Mouse (Mus musculus) cerebellum, adult 2 months (tissue): ENCODE results near the gene Cilp. TPM values are rescaled to one million over a fixed set of nuclear protein-coding genes. Genes with fewer than 3 reads are reported as not detected.

Experiments used
- DNase-seq, 2 experiments: peaks; one replicate each; pipeline ENCODE4 v3.0.0; 2021
- H3K27ac ChIP-seq: fragments of 200-500 bp; 2 replicates; pipeline ENCODE4 v1.5.1; 2012; ENCODE audit warnings: low read length, control low read depth, inconsistent platforms; ENCODE audit not compliant: insufficient read depth
- H3K27me3 ChIP-seq: fragments of 200-500 bp; 2 replicates; pipeline ENCODE4 v1.6.1; 2012; ENCODE audit warnings: inconsistent platforms, mild to moderate bottlenecking, low read length, moderate library complexity; ENCODE audit not compliant: control insufficient read depth, insufficient read depth
- H3K4me1 ChIP-seq: fragments of 200-500 bp; 2 replicates; pipeline ENCODE4 v1.6.1; 2011; ENCODE audit warnings: low read length; ENCODE audit not compliant: control insufficient read depth, insufficient read depth
- H3K4me3 ChIP-seq: fragments of 200-500 bp; replicated peaks from 2 replicates; pipeline ENCODE3; 2011; ENCODE audit warnings: mild to moderate bottlenecking, low read depth, low read length, control low read depth; ENCODE audit not compliant: insufficient read depth
- CTCF ChIP-seq: fragments of 200-500 bp; IDR thresholded peaks from 2 replicates; pipeline ENCODE4 v1.5.1; 2011; ENCODE audit warnings: low read depth, mild to moderate bottlenecking, control low read depth, low read length, moderate library complexity, borderline replicate concordance; ENCODE audit not compliant: insufficient read depth
- POLR2A ChIP-seq: fragments of 200-500 bp; IDR thresholded peaks from 2 replicates; pipeline ENCODE4 v1.6.1; 2011; ENCODE audit warnings: low read length, control low read depth, borderline replicate concordance; ENCODE audit not compliant: insufficient read depth
- WGBS: fragments of 180-500 bp; shearing (Covaris S2); methylation state at CpG from one replicate; pipeline ENCODE4 v1.1.7; 2018; 5-methylcytosine and 5-hydroxymethylcytosine counted together
- polyA plus RNA-seq: library from polyadenylated mRNA; depleted of rRNA; stranded (reverse); fragments of >200 nt; gene quantifications from 2 replicates; pipeline ENCODE4 v1.2.3, GENCODE M21; 2012

Gene Cilp
- polyA plus RNA-seq, 1 experiment, result 0.10 TPM

DNA sequence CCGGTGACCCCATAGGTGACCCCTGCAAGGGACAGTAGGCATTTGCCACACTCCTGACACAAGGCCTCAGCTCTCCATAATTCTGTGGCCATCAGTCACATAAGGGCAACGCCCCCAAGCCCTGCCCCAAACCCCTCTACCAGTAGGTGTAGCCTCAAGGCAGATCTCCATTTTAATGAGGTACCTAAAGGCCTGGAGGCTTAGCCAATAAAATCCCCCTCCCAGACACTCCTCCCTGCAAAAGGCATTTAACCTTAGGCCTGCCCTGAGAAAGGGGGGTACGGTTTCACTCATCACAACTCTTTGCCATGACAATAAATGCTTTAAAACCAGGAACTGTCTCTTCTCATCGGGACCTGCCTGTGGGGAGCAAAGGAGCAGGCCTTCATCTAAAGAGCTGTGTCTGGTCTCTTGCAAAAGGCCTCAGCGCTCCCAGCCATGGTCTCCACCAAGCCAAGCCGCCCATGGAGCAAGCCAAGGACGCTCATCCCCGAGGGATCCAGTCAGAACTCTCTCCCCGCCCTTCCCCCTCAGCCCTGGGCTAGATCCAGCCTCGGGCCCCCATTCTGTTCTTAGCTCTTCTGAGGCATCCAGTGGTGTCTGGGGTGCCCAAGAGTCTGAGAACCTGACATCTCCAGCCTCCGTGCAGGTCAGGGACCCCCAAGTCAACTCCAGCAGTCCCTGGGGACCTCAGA, 8.9 kb upstream of the Cilp start:
- TF ChIP-seq POLR2A, result no peak
- no peak for TF ChIP-seq CTCF
- no peak for DNase-seq
- Histone ChIP-seq H3K27me3 (no peaks in the 10 kb centered on the region), H3K4me1 (no peaks in the 10 kb centered on the region), H3K27ac (no peak overlapping the region), H3K4me3 (no peak overlapping the region)
- 74% methylated on average over 11 of the region's 11 CpGs for WGBS

GRCm38 (mm10) chr9:65257218-65257910, 7.6 kb upstream of the Cilp start:
- Histone ChIP-seq H3K4me3 (no peak overlapping the region), H3K27ac (no peak overlapping the region), H3K4me1 (peaks cover 11% of the 10 kb centered on the region), H3K27me3 (no peaks in the 10 kb centered on the region)
- DNase-seq, result no peak
- TF ChIP-seq CTCF (no peak), POLR2A (no peak)
- WGBS, result 80% methylated on average over 9 of the region's 9 CpGs

DNA sequence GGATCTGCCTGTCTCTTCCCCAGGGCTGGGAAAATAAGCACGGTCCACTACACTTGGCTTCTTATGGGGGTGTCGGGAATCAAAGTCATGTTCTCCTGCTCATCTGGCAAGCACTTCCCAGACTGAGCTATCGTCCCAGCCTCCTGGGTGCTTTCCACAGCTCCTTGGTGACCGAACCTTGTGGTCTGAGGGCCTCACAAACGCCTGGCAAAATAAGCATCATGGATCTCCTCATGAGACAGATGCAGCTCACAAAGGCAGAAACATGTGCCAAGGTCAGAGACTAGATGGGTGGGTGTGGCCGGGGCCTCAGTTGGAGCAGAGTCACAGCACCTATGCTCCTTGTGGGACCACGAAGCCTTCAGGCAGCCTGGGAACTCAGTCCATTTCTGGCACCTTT, 5.6 kb upstream of the Cilp start:
- 73% methylated on average over 7 of the region's 7 CpGs for WGBS
- peaks cover 16% of the 10 kb centered on the region for H3K4me1 ChIP-seq
- TF ChIP-seq POLR2A (no peak), CTCF (no peak)
- no peaks in the 10 kb centered on the region for H3K27me3 ChIP-seq
- H3K4me3 ChIP-seq, result no peak overlapping the region
- DNase-seq, result no peak
- H3K27ac ChIP-seq, result no peak overlapping the region

- TF ChIP-seq POLR2A, result no peak
Observed at GRCm38 (mm10) chr9:65261591-65262230, 3.3 kb upstream of the Cilp start.

GRCm38 (mm10) chr9:65262641-65263120, 2.3 kb upstream of the Cilp start:
- TF ChIP-seq POLR2A (no peak), CTCF (no peak)
- Histone ChIP-seq H3K27ac (no peak overlapping the region), H3K27me3 (no peaks in the 10 kb centered on the region), H3K4me1 (peaks cover 19% of the 10 kb centered on the region), H3K4me3 (no peak overlapping the region)
- 86% methylated on average over 3 of the region's 3 CpGs for WGBS
- DNase-seq, result no peak

More at GRCm38 (mm10) chr9:65261591-65262230, 3.3 kb upstream of the Cilp start:
- Histone ChIP-seq H3K27me3 (no peaks in the 10 kb centered on the region), H3K4me1 (peaks cover 16% of the 10 kb centered on the region), H3K27ac (peak overlapping the region; percentile 90), H3K4me3 (no peak overlapping the region)
- peak; percentile 63 to 82 for DNase-seq
- WGBS, result 18% methylated on average over 2 of the region's 2 CpGs

DNA sequence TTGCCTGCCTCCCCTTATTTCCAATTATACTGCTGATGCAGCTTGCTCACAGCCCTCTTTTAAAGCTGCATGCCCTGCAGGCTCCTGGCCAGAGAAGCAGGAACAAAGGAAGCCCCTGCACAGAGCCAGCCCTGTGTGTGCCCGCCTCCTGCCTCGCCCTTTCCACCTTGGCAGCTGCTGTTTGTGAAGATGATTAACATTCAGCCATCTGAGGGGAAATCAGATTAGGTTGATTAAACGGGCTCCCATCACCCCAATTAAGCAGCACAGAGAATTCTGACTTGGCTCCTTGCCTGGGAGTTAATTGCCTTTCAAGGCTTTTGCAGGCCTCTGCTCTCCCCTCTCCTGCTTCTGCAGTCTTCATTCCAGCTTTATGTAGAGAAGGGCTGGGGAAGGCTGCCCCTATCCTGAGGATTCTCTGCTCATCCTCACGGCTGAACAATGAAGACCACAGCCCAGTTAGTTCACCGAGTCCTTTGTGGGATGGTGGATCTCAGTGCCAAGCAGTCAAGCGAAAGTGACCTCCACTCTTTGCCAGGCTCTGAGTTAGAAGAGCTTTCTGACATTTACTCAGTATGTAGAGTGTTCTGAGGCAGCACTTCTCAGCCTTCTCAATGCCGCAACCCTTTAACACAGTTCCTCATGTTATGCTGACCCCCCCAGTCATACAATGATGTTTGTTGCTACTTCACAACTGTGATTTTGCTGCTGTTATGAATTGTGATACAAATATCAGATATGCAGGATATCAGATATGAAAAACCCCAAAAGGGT, 2.9 kb downstream of the Cilp start:
- TF ChIP-seq CTCF, result no peak
- TF ChIP-seq POLR2A, result no peak
- DNase-seq, result peak in 1 of 2 experiments; percentile 49
- no peaks in the 10 kb centered on the region for H3K27me3 ChIP-seq
- H3K4me1 ChIP-seq, result peaks cover 5% of the 10 kb centered on the region; the same call in 1 of the 2 replicates
- WGBS, result 33% methylated on average over 7 of the region's 7 CpGs
- no peak overlapping the region for H3K4me3 ChIP-seq
- no peak overlapping the region for H3K27ac ChIP-seq

DNA sequence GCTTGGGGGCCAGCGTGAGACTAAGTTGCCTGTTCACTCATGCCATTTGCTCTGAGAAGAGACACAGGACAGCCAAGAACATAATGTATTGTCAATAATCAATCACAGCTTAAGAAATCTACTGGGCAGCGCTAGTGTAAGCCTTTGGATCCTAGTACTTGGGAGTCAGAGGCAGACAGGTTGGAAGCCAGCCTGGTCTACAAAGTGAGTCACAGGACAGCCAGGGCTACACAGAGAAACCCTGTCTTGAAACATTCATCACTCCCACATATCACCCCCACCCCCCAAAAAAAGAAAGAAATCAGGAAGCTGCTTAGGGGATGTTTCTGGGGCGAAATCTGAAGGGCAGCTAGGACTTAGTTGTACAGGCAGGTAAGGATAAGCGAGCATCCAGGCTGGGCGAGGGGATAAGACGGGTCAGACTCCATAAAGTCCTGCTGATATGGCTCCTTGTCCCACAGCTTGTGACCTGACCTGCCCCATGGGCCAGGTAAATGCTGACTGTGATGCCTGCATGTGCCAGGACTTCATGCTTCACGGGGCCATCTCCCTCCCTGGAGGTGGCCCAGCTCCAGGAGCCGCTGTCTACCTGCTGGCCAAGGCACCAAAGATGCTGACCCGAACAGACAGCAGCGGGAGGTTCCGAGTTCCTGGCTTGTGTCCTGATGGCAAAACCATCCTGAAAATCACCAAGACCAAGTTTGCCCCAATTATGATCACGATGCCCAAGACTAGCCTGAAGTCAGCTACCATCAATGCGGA, 8.2 kb downstream of the Cilp start:
- DNase-seq, result peak; percentile 21 to 39
- 47% methylated on average over 13 of the region's 13 CpGs for WGBS
- no peak overlapping the region for H3K4me3 ChIP-seq
- H3K27ac ChIP-seq, result no peak overlapping the region
- TF ChIP-seq CTCF (no peak), POLR2A (no peak)
- H3K27me3 ChIP-seq, result no peaks in the 10 kb centered on the region
- peaks cover 8% of the 10 kb centered on the region for H3K4me1 ChIP-seq
